Mouse (Mus musculus) layer of hippocampus, adult 2 months (tissue): ENCODE results near the gene Mgat4c. TPM values are rescaled to one million over a fixed set of nuclear protein-coding genes. Genes with fewer than 3 reads are reported as not detected.
A peak's percentile ranks its signal among the peaks of the same experiment; 100 is the strongest.
"Not testable (repeated sequence)": the region's sequence is repeated elsewhere in the genome, so short reads cannot be mapped to it uniquely, and the experiment has no call there.

Experiments
- DNase-seq, 2 experiments: peaks; one replicate each; pipeline ENCODE4 v3.0.0; 2022; ENCODE audit warnings: low spot score in 2 of 2
- H3K27ac ChIP-seq: fragments of 200-600 bp; 2 replicates; pipeline ENCODE4 v1.8.1; 2022
- H3K4me3 ChIP-seq: fragments of 200-600 bp; 2 replicates; pipeline ENCODE4 v1.8.1; 2022; ENCODE audit warnings: mild to moderate bottlenecking
- CTCF ChIP-seq: fragments of 200-600 bp; conservative IDR thresholded peaks from 2 replicates; pipeline ENCODE4 v1.8.1; 2022; ENCODE audit warnings: antibody characterized with exemption, mild to moderate bottlenecking, moderate library complexity
- microRNA-seq, 2 experiments: library from miRNA; unstranded; fragments of <30 nt; microRNA quantifications; one replicate each; pipeline ENCODE4 v1.2.0; 2021
- total RNA-seq, 2 experiments: library from RNA; stranded (reverse); gene quantifications; 2 replicates each; pipeline ENCODE4 v1.2.3; 2021

Mgat4c gene
- total RNA-seq, 2 experiments from 2014 or later, result 23.8 to 25.2 TPM

DNA sequence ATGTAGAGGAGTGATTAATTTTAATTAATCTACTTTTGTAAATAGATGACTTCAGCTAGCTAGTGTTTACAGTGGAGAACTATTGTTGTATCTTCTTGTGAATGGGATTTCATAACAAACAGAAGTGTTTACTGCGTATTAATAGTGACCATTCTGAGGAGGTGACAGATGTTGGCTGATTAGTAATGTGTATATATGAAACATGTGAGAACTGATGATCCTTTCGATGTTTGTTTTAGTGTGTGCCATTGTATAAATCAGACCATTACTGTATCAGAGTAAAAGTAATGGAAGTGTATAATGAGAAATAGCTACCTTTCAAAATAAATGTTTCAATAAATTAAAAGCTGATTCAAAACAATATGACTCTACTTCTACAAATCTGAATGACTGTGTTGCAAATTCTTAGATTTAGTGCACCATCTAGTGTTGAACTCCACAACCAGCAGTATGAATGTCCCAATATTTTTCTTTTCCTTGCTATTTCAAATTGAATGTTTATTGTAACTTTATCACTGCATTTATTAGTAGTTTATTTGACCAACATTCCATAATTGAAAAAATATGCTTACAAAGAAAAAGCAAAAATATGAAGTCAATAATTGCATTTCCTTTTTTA lies 736.5 kb downstream of the Mgat4c start:
- Histone ChIP-seq H3K4me3 (no peak overlapping the region), H3K27ac (no peak overlapping the region)
- DNase-seq, result no peak
- peak; percentile 85 for TF ChIP-seq CTCF

- not testable (repeated sequence) for H3K27ac ChIP-seq, H3K4me3 ChIP-seq
- TF ChIP-seq CTCF, result peak; percentile 65
- DNase-seq, result peak in 1 of 2 experiments; percentile 38
Observed at GRCm38 (mm10) chr10:102435048-102435447, 753.8 kb downstream of the Mgat4c start.

DNA sequence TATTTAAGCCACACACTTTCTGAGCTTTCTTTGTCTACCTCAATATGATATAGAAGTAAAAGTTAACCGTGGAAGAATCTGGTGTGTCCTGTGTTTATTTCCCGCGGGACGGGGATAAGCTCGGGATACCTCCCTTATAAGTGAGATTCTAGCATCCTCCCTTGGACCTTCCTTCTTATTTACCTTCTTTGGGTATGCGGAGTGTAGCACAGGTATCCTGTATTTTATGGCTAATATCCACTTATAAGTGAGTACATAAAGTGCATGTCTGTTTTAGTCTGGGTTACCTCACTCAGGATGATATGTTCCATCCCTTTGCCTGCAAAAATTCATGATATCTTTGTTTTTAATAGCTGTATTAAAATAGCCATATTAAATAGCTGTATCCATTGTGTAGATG lies 754.2 kb downstream of the Mgat4c start:
- not testable (repeated sequence) for H3K4me3 ChIP-seq, DNase-seq, H3K27ac ChIP-seq
- peak; percentile 27; the same call in 1 of the 2 replicates for TF ChIP-seq CTCF

Small RNA genes lying within 50 kb of the gene (microRNA-seq; reads per million reads assigned to microRNA genes)
- gene Mir3059, result 95.7 to 112 reads per million in 2 experiments
